Mouse (Mus musculus) retina, postnatal 1 day (tissue): ENCODE results near the gene Tmprss9.

Experiments
- DNase-seq: peaks from one replicate; pipeline ENCODE4 v3.0.0-alpha.2; 2012

Tmprss9 gene

DNA sequence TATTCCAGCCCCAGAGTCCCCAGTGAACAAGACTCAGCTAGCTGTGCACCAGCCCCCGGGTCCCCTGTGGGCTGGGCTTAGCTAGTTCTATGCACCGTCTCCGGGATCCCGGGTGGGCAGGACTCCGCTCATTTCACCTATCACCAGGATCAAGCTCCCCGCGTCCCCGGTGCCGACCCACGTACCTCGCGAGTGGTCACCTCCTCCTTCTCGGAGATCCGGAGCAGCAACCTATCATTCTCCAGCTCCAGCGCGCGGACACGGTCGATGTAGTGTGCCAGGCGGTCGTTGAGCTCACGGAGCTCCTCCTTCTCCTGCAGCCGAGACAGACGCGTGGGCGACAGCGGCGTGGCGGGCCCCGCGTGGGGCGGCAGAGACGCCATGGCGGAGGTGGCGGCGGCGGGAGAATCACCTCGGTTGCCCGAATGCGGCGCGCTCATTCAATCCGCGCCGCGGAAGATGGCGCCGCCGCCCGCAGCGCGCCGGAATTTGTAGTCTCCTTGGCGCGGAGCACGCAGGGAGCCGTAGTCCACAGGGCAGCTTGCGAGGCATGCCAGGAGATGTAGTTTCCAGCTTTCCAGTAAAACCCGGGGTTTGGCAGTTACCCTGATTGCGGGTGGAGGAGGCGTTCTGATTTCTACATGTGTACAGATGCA lies 46.3 kb downstream of the Tmprss9 start, which contains the start of gene Lmnb2:
Lmnb2 (minus strand) TSS at position 467 of the 656 bp plus-strand sequence.
- peak; percentile 87 for DNase-seq

DNA sequence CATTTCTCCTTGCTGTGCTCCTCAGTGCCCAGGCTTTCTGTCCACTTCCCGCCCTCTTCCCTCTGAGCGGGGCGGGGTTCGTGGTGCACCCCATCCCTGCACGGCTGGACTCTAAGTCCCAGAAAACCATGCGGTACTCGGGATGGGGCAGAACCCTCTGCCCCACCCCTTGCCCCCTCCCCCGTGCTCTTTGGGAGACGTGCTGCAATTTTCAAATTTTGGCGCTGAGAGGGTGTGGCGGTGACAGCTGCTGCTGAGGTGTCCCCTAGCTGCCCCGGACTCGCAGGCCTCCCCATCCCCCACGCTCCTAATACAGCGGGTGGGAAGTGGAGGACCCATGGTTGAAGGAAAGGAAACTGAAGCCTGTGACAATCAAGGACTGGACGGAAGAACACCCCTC lies 50.3 kb downstream of the Tmprss9 start:
- DNase-seq: peak; percentile 87

DNA sequence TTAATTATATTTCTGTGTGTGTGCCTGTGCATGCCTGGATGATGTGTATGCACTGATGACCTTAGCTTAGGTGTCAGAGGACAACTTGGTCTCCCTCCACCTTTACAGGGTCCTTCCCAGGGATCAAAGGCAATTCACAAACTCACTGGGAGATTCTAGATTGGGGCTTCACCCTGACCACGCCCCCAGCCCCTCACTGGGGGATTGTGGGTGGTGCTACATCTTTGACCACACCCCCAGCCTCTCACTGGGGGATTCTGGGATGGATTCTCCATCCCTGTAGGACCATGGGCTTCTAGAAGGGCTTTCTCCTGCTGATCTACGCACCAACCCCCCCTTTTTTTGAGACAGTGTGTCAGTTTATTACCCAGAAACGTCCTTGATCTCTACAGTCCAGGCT lies 53.8 kb downstream of the Tmprss9 start:
- DNase-seq: peak; percentile 24

DNA sequence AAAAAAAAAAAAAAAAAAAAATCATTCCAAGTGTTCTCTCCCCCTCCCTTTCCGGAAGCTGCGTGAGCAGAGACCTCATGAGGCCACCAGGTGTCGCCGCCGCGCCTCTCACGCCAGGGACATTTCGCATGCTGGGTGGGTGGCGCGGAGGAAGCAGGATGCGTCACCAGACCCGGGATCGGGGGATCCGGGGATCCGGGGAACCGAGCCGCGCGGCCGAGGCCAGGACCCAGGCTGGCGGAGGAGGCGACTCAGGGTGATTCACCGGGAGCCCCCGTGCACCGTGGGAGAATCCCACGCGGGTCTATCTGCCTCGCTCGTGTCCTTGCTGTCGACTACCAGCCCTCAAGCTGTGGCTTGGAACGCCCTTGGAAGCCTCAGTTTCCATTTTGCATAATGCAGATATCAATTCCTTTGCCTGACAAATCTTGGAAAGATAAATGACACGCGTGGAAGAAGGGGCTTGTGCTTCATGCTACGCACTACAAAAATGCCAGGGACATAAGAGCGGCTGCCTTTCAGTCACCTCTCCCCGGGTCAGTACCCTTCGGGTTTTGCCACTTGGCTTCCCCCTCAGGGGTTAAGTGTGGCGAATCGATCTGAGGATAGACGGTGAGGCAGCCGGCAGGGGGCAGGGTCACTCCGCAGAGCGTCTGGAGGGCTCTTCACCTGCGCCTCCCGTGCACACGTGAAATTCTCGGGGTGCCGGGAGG lies 57.1 kb downstream of the Tmprss9 start:
- peak; percentile 94 for DNase-seq

DNA sequence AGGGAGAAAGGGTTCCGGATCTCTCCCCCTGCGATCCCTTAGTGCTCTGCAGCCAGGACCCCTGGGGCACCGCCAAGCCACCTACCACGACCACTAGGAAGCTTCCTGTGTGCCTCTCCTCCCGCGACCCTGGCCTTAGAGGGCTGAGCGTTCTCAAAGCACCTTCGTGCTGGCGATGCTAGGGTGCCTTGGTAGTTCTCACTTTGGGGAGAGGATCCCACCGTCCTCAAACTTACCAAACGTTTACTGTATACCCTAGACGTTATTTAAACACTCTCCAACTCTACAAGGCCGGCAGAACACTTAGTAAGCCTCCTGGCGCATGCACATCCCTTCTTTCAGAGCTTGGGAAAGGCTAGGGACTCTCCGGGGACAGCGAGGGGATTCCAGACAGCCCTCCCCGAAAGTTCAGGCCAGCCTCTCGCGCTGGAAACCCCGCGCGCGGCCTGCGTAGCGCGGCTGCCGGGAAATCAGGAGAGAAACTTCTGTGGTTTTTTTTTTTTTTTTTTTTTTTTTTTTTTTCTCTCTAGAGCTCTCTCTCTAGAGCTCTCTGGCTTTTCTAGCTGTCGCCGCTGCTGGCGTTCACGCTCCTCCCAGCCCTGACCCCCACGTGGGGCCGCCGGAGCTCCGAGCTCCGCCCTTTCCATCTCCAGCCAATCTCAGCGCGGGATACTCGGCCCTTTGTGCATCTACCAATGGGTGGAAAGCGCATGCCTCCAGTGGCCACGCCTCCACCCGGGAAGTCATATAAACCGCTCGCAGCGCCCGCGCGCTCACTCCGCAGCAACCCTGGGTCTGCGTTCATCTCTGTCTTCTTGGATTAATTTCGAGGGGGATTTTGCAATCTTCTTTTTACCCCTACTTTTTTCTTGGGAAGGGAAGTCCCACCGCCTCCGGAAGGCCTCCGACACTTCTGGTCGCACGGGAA lies 57.9 kb downstream of the Tmprss9 start, which contains the start of gene Gadd45b:
Gadd45b (plus strand) TSS at position 775 of the 928 bp plus-strand sequence.
- DNase-seq: peak; percentile 99

DNA sequence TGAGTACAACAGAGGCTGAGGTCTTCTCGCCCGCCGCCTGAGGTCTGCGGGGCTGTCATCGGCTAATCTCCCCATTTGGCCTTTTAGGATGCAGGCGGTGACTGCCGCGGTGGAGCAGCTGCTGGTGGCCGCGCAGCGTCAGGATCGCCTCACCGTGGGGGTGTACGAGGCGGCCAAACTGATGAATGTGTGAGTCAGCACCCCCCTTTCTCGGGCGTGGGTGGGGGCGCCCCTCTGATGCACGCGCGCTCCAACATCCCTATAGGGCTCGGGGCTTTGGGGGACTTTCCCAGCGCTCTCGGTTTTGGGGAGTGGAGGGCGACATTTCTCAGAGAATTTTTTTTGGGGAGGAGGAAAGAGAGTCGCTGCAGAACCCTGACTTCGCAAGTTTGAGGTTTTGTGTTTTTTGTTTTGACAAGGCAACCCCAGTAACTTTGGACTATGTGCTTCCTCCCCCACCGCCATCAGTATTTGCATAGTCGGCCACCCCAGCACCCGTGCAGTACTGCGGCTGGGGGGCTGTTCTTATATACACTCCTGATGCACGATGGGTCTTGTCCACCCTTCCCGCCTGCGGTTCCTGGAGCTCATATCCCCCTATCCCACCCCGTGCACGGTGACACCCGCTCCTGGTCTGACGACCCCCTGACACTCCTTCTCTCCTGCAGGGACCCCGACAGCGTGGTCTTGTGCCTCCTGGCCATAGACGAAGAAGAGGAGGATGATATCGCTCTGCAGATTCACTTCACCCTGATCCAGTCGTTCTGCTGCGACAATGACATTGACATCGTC lies 58.9 kb downstream of the Tmprss9 start:
- DNase-seq: no peak

DNA sequence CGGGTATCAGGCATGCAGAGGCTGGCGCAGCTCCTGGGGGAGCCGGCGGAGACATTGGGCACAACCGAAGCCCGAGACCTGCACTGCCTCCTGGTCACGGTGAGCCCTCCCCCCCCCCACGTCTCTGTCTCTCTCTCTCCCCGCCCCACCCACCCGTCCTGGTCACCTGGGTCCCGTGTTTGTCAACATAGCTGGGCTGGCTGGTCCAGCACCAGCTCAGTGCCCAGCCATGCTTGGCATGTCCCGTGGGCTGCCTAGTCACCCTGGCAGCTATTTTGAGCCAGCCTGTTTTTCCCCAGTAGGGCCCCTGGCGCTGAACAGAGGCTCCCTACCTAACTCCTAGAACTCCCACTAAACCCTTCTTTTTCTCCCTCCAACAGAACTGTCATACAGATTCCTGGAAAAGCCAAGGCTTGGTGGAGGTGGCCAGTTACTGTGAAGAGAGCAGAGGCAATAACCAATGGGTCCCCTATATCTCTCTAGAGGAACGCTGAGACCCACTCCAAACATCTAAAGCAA lies 59.6 kb downstream of the Tmprss9 start:
- DNase-seq: peak; percentile 27

DNA sequence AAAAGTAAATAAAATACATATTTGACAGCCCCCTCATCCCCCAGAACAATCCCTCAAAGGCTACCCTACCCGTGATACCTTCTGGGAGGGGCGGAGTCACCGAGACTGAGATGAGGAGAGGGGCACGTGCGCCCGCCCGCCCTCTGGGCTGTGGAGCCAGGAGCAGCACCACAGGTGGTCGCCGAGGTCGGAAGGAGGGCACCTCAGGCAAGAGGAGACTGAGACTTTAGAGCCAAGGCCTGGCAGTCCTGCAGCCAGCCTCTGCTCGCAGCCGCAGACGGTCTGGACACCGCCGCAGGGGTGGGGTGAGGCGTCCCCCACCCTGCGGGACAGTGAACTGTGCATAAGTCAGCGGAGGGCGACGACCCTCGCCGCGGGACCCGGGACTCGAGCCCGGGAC lies 60.0 kb downstream of the Tmprss9 start:
- DNase-seq: peak; percentile 37

DNA sequence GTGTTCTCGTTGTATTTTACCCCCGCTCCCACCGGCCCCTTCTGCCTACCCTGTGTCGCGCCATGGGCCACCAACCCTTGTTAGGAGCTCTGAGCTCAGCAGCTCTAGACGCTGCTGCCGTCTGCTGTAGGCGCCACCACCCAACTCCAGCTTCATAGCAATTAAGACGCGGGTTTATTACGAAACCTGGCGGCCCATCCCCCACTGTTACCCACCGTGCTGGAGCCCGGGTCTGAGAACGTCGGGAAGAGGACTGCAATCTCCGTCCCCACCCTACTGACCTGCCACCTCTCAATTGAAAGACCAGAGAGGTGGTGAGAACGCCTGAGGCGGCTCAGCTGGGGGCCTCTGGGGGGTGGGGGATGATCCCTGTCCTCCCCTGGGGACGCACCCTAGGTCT lies 60.6 kb downstream of the Tmprss9 start:
- DNase-seq: peak; percentile 54

DNA sequence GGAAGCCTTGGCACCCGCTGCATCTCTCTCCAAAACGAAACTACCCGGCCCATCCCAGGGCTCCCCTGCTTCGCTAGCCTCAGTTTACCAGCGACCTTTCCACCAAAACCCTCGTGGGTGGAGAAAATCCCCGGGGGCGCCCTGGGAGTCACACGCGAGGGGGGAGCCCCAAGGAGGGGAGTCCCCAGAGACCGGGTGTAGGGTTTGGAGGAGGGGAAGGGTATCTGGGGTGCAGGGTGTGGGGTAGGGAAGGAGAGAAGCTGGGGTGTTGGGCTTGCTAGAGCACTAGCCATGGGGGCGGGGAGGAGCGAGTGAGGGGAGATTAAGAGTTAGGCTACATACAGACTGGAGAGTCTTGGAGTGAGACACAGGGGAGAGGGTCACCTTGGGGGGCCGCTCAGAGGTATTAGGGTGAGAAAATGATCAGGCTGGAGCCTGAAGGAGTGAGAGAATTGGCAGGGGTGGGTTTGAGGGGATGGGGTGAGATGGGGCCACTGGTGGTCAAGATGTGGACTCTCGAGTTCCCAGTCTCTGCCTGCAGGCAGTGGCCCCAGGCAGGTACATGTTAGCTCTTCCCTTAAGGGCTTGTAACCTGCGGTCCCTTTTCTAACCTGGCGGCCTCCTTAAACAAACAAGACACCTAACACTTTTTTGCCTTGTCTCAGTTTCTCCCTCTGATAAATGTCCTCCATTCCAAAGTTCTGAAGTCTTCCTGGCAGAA lies 61.2 kb downstream of the Tmprss9 start:
- DNase-seq: peak; percentile 16

DNA sequence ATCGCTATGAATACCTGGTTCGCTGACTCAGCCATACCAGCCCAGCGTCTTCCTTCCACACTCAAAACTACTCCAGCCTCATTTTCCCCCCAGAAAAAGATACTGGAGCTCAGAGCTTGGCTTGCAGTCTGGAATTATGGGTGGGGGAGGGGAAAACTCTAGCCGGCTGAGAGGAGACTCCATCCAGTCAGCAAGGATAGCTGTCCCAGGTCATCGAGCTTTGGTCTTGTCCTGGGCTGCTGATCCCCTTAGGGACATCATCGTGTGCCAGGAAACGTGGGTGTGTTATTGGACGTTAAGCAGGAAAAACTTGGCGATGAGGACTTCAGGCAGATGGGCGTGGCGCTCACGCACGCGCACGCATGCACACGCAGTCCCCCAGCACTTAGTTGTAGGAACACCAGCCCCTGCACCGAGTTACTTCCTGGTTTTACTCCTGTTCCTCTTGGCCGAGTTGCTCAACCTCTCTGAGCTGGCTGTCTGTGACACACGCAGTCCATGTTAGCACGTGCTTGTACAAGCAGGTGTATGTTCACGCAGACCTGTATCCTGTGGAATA lies 61.9 kb downstream of the Tmprss9 start:
- DNase-seq: peak; percentile 49

DNA sequence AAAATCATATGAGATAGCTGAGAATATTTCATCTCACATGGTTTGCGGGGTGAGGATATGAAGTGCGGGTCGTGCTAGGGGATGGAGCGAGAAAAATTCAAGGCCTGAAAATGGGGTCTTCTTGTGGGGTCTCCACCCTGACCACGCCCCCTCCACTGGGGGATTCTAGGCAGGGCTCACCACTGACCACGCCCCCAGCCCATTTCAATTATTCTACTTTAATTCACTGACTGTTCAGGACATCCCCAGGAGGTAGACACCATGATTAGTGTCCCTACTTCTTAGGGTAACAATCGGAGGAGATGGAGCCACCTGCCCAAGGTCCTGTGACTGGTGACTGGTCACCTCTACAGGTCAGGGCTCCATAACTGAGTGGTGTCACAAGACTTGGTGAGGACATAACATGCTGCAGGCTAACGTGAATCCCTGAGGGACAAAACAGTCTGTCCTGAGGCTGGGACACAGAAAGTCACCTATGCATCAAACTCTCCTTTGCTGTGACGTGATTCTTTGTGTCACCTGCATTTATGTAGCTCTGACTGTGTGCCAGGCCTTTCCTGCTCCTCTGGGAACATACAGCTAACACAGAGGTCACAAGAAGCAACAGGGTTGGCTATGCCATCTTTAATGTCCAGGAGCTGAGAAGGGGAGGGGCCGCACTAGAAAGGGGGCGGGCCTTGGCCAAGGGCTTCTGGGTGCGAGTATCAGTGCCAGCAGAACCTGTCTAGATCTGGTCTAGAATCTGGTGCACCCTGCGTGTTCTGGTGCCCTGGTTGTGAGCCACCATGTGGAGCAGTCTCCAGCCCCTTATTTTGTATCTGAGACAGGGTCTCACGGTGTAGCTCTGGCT lies 62.7 kb downstream of the Tmprss9 start:
- DNase-seq: peak; percentile 9

DNA sequence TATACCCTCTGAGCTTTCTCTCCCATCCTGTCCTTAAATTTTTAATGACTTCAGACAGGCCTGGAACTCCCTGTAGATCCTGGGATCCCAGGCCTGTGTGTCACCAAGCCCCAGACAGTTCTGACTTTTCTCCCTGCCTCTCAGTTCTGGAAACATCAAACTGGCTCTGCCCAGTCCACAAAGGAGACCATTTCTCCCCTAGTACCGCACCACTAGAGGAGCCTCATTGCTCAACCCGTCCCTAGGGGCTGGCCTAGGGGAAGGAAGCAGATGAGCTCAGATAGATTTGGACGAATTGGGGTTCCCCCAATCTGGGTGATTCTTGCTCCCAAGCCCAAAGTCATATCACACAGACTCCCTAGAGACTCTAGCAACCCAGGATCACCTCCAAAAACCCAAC lies 63.6 kb downstream of the Tmprss9 start:
- DNase-seq: peak; percentile 14

DNA sequence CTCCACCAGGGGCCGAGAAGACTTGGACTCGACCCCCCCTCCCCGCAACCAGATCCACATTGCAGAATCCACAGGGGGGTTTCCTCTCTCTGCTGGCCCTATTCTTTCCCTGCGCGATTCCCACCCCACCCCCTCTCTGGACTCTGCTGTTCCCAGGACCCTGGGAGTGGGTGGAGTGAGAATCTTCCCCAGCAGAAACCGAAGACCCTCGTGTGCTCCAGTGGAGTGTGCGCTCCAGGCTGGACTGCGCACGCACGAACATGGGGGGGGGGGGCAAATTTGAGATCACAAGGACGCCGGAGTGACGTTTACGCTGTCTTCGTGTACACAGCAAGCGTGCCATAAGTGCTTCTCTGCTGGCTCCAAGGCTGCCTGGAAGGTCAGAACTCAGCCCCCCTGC lies 64.0 kb downstream of the Tmprss9 start:
- peak; percentile 57 for DNase-seq

DNA sequence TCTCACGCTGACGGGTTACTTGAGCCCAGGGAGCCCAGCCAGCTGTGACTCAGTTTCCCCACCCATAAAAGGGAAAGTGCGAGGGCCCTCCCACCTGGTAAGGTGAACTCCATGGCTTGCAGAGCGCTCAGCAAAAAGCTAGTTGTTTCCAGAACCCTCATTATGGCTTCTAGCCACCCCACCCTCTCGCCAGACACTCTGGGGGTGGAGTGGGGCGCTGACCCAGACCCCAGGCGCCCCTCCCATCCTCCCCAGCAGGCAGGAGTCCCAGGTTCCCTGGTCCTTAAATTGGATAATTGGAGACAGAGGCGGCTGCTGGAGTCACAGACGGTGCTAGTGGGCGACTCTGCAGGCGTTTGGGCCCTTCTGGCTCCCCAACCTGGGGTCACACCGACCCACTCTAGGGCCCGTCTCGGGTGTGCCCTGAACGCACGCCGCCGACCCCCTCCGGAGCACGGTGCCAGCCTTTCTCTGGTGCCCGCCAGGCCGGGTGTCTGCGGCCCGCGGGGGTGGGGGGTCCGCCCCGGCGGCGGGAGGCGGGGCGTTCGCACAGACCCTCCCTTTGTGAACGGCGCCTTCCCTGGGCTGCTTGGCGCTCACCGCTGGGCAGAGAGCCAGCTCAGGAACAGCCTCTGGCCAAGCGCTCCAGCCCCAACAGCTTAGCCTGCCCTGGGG lies 64.6 kb downstream of the Tmprss9 start:
- DNase-seq: peak; percentile 88

DNA sequence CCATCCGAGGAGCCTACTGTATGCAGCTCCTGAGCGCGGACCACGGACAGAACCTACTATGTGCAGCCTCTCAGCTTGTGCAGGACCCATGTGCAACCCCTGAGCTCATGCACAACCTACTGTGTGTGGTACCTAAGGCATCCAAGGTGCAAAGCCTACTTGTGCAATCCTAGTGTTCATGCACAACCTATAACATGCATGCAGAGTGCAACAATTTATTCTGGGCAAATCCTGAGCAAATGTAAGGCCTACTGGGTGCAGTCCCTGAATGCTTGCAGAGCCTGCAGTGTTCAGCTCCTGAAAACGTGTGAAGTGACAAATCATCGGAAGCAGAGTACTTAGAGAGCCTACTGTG lies 65.1 kb downstream of the Tmprss9 start:
- no peak for DNase-seq

DNA sequence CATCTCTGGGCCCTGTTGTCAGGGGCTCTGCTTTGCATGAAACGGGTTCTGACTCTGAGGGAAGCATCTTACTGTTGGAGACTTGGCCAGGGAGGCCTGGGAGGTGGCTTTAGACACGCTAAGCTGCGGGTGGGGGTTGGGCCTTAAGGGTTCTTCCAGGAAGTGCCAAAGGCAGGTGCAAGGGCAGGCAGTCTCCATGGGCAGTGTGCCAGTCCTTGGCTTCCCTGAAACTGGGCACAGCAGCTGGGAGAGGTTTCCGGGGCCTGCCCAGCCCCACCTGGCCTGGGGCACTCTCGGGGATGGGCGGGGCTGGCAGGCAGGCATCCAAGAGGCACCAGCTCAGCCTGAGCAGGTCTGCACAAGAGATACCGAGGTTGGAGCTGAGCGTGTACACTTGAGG lies 66.0 kb downstream of the Tmprss9 start:
- DNase-seq: peak; percentile 62

DNA sequence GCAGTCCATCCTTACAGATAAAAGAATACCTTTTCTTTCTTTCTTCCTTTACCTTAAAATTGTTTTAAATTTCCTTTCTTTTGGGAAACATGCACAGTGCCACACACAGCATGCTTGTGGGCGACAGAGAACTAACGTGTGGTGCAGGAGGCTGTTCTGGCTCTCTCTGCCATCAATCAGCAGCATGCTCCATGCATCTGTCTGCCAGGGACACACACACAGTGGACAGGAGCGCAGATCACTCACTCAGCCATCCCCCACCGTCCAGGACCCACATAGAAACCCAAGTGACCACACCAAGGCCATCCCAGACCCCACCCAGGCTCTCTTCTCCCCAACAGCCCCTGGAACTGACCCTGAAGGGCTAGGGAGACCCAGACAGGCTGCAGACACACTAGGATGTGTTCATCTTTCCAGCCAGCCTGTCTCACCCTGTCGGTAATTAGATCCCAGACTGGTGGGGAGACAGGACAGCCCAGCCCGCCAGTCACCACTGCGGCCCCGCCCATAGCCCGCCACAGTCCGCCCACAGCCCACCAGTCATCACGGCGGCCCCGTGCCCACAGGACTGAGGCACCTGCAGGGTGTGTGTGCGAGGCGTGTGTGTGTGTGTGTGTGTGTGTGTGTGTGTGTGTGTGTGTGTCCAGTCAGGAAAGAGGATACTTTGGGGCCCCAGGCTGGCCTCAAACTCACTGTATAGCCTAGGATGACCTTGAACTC lies 67.3 kb downstream of the Tmprss9 start:
- peak; percentile 59 for DNase-seq

DNA sequence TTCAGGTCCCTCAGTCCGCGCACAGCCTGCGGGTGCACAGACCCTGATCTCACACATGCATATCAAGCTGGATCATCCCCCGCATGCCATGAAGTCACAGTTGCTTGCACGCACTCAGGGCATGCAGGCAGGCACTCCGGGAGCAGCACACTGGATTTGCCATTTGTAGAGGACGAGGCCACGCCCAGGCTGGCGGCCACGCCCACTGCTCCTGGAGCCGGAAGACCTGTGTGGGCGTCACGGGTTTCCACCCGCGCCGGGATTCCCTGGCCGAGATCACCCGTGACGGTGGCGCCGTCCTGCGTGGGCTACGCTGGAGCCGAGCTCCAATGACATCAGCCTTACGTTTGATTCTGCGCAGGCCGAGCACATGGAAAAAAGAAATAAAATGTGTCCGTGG lies 68.0 kb downstream of the Tmprss9 start:
- peak; percentile 91 for DNase-seq
